Mouse (Mus musculus) forebrain, embryonic 15.5 days (tissue): ENCODE results near the gene Mvp. TPM values are rescaled to one million over a fixed set of nuclear protein-coding genes. Genes with fewer than 3 reads are reported as not detected.

Experiments used
- ATAC-seq: fragments of 200-750 bp; cut with Nextera tagmentation; replicated peaks from 2 replicates; pipeline ENCODE4 v1.8.0; 2017; ENCODE audit warnings: mild to moderate bottlenecking, moderate TSS enrichment, moderate library complexity
- H3K27ac ChIP-seq: fragments of 300-500 bp; sonication (generic); replicated peaks from 2 replicates; pipeline ENCODE4 v1.5.1; 2015; ENCODE audit warnings: mild to moderate bottlenecking, inconsistent platforms
- H3K27me3 ChIP-seq: fragments of 300-500 bp; sonication (generic); 2 replicates; pipeline ENCODE4 v1.6.1; 2015; ENCODE audit warnings: inconsistent platforms
- H3K36me3 ChIP-seq: fragments of 300-500 bp; sonication (generic); 2 replicates; pipeline ENCODE4 v1.6.1; 2015; ENCODE audit warnings: mild to moderate bottlenecking, inconsistent platforms
- H3K4me1 ChIP-seq: fragments of 300-500 bp; sonication (generic); 2 replicates; pipeline ENCODE4 v1.6.1; 2015; ENCODE audit warnings: inconsistent platforms
- H3K4me2 ChIP-seq: fragments of 300-500 bp; sonication (generic); replicated peaks from 2 replicates; pipeline ENCODE4 v1.6.1; 2015; ENCODE audit warnings: mild to moderate bottlenecking, inconsistent platforms
- H3K4me3 ChIP-seq: fragments of 300-500 bp; sonication (generic); 2 replicates; pipeline ENCODE4 v1.5.1; 2015; ENCODE audit warnings: mild to moderate bottlenecking, inconsistent platforms
- H3K9ac ChIP-seq: fragments of 300-500 bp; sonication (generic); replicated peaks from 2 replicates; pipeline ENCODE4 v1.6.1; 2015; ENCODE audit warnings: mild to moderate bottlenecking, inconsistent platforms
- H3K9me3 ChIP-seq: fragments of 300-500 bp; sonication (generic); 2 replicates; pipeline ENCODE4 v1.6.1; 2016; ENCODE audit warnings: inconsistent platforms
- WGBS: fragments of 180-500 bp; shearing (Covaris S2); methylation state at CpG from one replicate; pipeline ENCODE4 v1.1.7; 2015; ENCODE audit warnings: mixed read lengths; 5-methylcytosine and 5-hydroxymethylcytosine counted together
- polyA plus RNA-seq: library from polyadenylated mRNA; unstranded; fragments of >200 nt; fragmentation: Nextera tagmentation; extraction: Ambion mirVana; gene quantifications from 2 replicates; pipeline ENCODE4 v1.2.1, GENCODE M21; 2015

The Mvp gene
- polyA plus RNA-seq, 1 experiment from 2014 or later = 3.0 TPM

DNA sequence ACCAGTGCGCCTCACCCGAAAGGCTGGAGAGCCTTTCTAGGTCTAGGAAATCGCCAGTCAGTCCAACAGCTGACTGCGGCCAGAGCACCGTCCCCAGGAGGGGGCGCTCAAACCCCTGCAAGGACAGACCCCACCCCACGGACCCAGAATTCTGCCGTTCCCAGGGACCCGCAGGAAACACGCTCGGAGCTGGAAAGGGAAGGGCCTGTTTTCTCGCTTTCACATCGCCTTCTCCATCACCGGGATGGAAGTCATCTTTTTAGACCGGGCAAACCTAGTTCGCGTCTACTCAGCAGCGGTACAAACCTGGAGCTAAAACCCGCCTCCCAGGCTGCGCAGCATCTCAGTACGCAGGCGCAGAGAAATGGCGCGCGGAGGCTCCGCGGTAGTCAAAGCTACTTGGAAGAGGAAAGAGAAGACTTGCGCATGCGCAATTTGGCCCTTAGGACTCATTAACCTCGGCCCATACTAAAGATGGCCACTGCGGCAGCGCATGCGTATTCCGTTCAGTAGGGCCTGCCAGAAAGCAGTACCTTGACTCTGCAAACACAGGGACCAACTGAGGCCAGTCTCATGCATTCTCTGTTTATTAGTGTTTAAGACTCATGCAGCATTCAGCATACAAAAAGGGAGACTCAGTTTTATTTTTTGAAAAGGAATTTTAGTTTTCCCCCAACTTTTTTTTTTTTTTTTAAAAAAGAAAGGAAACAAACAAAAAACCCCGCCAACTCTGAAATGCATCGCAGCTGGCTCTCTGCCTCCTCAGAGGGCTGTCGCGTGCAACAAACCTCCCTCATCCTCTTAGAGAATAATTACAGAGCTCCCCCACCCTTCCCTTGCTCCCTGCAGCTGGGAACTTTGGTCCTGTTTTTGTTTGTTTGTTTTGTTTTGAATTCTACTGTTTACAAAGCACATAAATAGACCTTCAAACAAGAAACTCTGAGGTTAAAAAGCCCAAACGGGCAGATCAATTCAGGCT lies 2.8 kb upstream of the Mvp start, which contains the start of gene Pagr1a:
TSS of gene Pagr1a (minus strand) at position 382 of the 979 bp plus-strand sequence.
- Histone ChIP-seq H3K9me3 (no peaks in the 10 kb centered on the region), H3K4me1 (peaks cover 72% of the 10 kb centered on the region), H3K4me3 (peak within 1 kb of the TSS; percentile 72), H3K36me3 (peaks cover 20% of the 10 kb centered on the region), H3K4me2 (peak within 1 kb of the TSS; percentile 94), H3K27ac (peak within 1 kb of the TSS; percentile 98), H3K27me3 (no peaks in the 10 kb centered on the region), H3K9ac (peak within 1 kb of the TSS; percentile 84)
- WGBS = under 1% methylated on average over 39 of the region's 39 CpGs
- ATAC-seq = peak; percentile 81

- Histone ChIP-seq H3K9me3 (no peaks in the 10 kb centered on the region), H3K4me2 (peak overlapping the region; percentile 94), H3K27me3 (no peaks in the 10 kb centered on the region), H3K27ac (peak overlapping the region; percentile 98), H3K9ac (peak overlapping the region; percentile 84), H3K4me1 (peaks cover 65% of the 10 kb centered on the region), H3K36me3 (peaks cover 17% of the 10 kb centered on the region), H3K4me3 (peak overlapping the region; percentile 72)
- peak; percentile 44 for ATAC-seq
- 0% methylated on average over 22 of the region's 22 CpGs for WGBS
Measured at GRCm38 (mm10) chr7:127016486-127016938, 2.1 kb upstream of the Mvp start.

- Histone ChIP-seq H3K36me3 (peaks cover 17% of the 10 kb centered on the region), H3K27ac (peak within 1 kb of the TSS; percentile 98), H3K27me3 (no peaks in the 10 kb centered on the region), H3K9me3 (no peaks in the 10 kb centered on the region), H3K4me3 (peak within 1 kb of the TSS; percentile 72), H3K9ac (peak within 1 kb of the TSS; percentile 84), H3K4me2 (peak within 1 kb of the TSS; percentile 94), H3K4me1 (peaks cover 62% of the 10 kb centered on the region)
- no peak for ATAC-seq
Measured at GRCm38 (mm10) chr7:127016481-127016485, 1.9 kb upstream of the Mvp start, which contains the start of gene Pagr1b. Gene Pagr1b, minus strand, starts transcription at chr7:127016484.

DNA sequence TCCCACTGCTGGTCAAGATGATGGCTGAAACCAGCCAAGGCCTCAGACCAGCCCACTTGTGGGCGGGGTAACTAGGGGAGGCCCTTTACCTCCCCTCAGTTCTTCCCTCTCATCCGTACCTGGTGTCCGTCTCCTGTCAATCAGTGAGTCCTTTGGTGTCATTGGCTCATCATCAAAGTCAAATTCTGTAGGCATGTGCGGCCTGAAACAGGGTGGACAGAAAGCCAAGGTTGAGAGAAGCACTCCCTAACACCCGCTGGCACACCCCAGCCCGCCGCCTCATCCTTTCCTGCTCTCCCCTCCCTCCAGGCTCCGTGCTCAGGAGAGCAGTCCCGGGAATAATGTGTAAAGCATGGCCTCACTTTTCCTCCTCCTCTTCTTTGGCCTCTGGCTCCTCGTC lies 1.7 kb upstream of the Mvp start:
- ATAC-seq = peak; percentile 1; the same call in 1 of the 2 replicates
- Histone ChIP-seq H3K4me3 (peak overlapping the region; percentile 72), H3K27ac (peak overlapping the region; percentile 98), H3K9ac (peak overlapping the region; percentile 84), H3K9me3 (no peaks in the 10 kb centered on the region), H3K36me3 (peaks cover 17% of the 10 kb centered on the region), H3K27me3 (no peaks in the 10 kb centered on the region), H3K4me2 (peak overlapping the region; percentile 94), H3K4me1 (peaks cover 60% of the 10 kb centered on the region)
- under 1% methylated on average over 10 of the region's 10 CpGs for WGBS

GRCm38 (mm10) chr7:127014993-127015392 lies 572 bp upstream of the Mvp start:
- Histone ChIP-seq H3K27ac (no peak overlapping the region), H3K4me2 (no peak overlapping the region), H3K9me3 (no peaks in the 10 kb centered on the region), H3K27me3 (no peaks in the 10 kb centered on the region), H3K4me1 (peaks cover 49% of the 10 kb centered on the region), H3K36me3 (peaks cover 17% of the 10 kb centered on the region), H3K4me3 (no peak overlapping the region), H3K9ac (no peak overlapping the region)
- WGBS = 94% methylated on average over 12 of the region's 12 CpGs
- no peak for ATAC-seq

GRCm38 (mm10) chr7:127013385-127013784 lies 1.0 kb downstream of the Mvp start:
- no peak overlapping the region for H3K4me2 ChIP-seq
- no peak overlapping the region for H3K27ac ChIP-seq
- H3K27me3 ChIP-seq = no peaks in the 10 kb centered on the region
- peaks cover 17% of the 10 kb centered on the region for H3K36me3 ChIP-seq
- WGBS = 90% methylated on average over 6 of the region's 6 CpGs
- no peak overlapping the region for H3K9ac ChIP-seq
- no peak overlapping the region for H3K4me3 ChIP-seq
- H3K9me3 ChIP-seq = no peaks in the 10 kb centered on the region
- ATAC-seq = no peak
- peaks cover 44% of the 10 kb centered on the region for H3K4me1 ChIP-seq

DNA sequence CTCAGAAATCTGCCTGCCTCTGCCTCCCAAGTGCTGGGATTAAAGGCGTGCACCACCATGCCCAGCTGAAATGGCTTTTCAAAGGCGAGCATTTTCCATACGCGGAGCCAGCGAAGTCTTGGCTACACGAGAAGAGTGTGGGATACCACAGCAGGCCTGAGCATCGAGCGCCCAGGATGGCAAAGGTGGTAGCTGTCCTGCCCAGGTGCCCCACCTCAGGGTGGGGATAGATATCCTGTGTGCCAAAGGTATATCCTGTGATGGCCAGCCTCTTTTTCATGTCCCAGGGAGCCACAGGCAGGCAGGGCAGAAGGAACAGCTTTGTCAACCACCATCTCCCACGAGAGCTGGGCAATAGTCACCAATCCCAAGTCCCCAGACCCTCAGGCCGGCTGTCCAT lies 1.6 kb downstream of the Mvp start:
- Histone ChIP-seq H3K9me3 (no peaks in the 10 kb centered on the region), H3K4me2 (no peak overlapping the region), H3K9ac (no peak overlapping the region), H3K4me1 (peaks cover 43% of the 10 kb centered on the region), H3K36me3 (peaks cover 17% of the 10 kb centered on the region), H3K4me3 (no peak overlapping the region), H3K27me3 (no peaks in the 10 kb centered on the region), H3K27ac (no peak overlapping the region)
- ATAC-seq = no peak
- 94% methylated on average over 10 of the region's 10 CpGs for WGBS

- Histone ChIP-seq H3K4me1 (peaks cover 38% of the 10 kb centered on the region), H3K4me2 (no peak overlapping the region), H3K27ac (no peak overlapping the region), H3K27me3 (no peaks in the 10 kb centered on the region), H3K36me3 (peaks cover 17% of the 10 kb centered on the region), H3K9ac (no peak overlapping the region), H3K9me3 (no peaks in the 10 kb centered on the region), H3K4me3 (no peak overlapping the region)
- WGBS = 93% methylated on average over 6 of the region's 6 CpGs
- ATAC-seq = no peak
Measured at GRCm38 (mm10) chr7:127012374-127012773, 2.0 kb downstream of the Mvp start.

- no peak for ATAC-seq
- Histone ChIP-seq H3K9me3 (no peaks in the 10 kb centered on the region), H3K4me1 (peaks cover 37% of the 10 kb centered on the region), H3K27me3 (no peaks in the 10 kb centered on the region), H3K4me3 (no peak overlapping the region), H3K9ac (no peak overlapping the region), H3K27ac (no peak overlapping the region), H3K36me3 (peaks cover 17% of the 10 kb centered on the region), H3K4me2 (no peak overlapping the region)
- 70% methylated on average over 2 of the region's 2 CpGs for WGBS
Measured at GRCm38 (mm10) chr7:127011717-127012116, 2.7 kb downstream of the Mvp start.

DNA sequence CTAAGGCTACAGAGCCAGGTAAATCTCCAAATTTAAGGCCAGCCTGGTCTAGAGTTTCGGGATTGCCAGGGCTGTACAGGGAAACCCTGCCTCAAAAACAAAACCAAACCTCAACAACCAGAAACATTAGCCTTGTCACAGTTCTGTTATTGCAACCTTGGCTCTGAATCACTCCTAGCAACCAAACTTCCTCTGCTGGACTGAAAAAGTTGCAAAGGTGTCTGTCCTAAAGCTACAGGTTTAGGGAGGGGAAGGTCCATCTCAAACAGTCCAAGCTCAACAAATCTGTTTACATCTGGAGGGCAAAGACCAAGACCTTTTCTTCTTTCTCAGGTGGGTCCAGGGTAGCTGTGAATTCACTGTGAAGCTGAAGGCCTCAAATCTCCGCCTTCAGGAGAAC lies 3.4 kb downstream of the Mvp start:
- ATAC-seq = no peak
- H3K4me3 ChIP-seq = no peak overlapping the region
- 96% methylated on average over 2 of the region's 2 CpGs for WGBS
- H3K9ac ChIP-seq = no peak overlapping the region
- no peak overlapping the region for H3K4me2 ChIP-seq
- peaks cover 35% of the 10 kb centered on the region for H3K4me1 ChIP-seq
- H3K36me3 ChIP-seq = peaks cover 17% of the 10 kb centered on the region
- H3K27ac ChIP-seq = no peak overlapping the region
- no peaks in the 10 kb centered on the region for H3K27me3 ChIP-seq
- H3K9me3 ChIP-seq = no peaks in the 10 kb centered on the region

- peaks cover 7% of the 10 kb centered on the region for H3K36me3 ChIP-seq
- H3K4me2 ChIP-seq = no peak overlapping the region
- H3K9ac ChIP-seq = no peak overlapping the region
- 81% methylated on average over 17 of the region's 17 CpGs for WGBS
- no peak for ATAC-seq
- peaks cover 21% of the 10 kb centered on the region for H3K4me1 ChIP-seq
- H3K9me3 ChIP-seq = no peaks in the 10 kb centered on the region
- no peaks in the 10 kb centered on the region for H3K27me3 ChIP-seq
- no peak overlapping the region for H3K4me3 ChIP-seq
- H3K27ac ChIP-seq = peak overlapping the region; percentile 92
Measured at GRCm38 (mm10) chr7:127009307-127010085, 4.9 kb downstream of the Mvp start.

GRCm38 (mm10) chr7:127008239-127009019 lies 6.0 kb downstream of the Mvp start:
- Histone ChIP-seq H3K4me1 (peaks cover 15% of the 10 kb centered on the region), H3K4me3 (no peak overlapping the region), H3K4me2 (no peak overlapping the region), H3K27me3 (no peaks in the 10 kb centered on the region), H3K9ac (no peak overlapping the region), H3K27ac (peak overlapping the region; percentile 92), H3K9me3 (no peaks in the 10 kb centered on the region), H3K36me3 (peaks cover 3% of the 10 kb centered on the region; the same call in 1 of the 2 replicates)
- WGBS = 57% methylated on average over 9 of the region's 9 CpGs
- peak; percentile 91 for ATAC-seq
